Mouse (Mus musculus) erythroblast, embryonic 14.5 days (primary cell): ENCODE measurements around the gene Slc35a3.

Source experiments
- GATA1 ChIP-seq: IDR thresholded peaks from 2 replicates; pipeline ENCODE4 v1.6.1; 2012; ENCODE audit warnings: low read length, inconsistent platforms, mixed read lengths
- TAL1 ChIP-seq: IDR thresholded peaks from 3 replicates; pipeline ENCODE4 v1.6.1; 2012; ENCODE audit warnings: low read length, inconsistent platforms, mixed read lengths

DNA sequence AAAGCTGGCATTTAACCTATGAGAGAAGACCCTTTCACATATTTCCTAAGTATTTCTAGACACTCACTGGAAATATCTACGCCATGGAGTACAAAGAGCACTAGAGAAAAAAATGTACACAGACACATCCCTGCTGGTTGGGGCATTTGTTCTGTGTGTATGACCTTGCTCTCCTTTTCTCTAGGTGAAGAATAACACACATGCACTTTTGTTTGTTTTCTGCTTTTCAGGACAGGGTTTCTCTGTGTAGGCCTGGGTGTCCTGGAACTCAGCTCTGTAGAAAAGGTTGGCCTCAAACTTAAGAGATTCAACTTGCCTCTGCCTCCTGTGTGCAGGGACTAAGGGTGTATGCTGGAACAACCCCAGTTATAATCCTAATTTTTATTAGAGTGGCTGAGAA, 66.2 kb downstream of the Slc35a3 start:
- TF ChIP-seq GATA1 (no peak), TAL1 (no peak)
